Mouse (Mus musculus) heart, postnatal 0 days (tissue): ENCODE measurements around the gene Kif4.

ENCODE experiments used
- CTCF ChIP-seq: IDR thresholded peaks from 2 replicates; pipeline ENCODE4 v1.5.1; 2016; ENCODE audit warnings: antibody characterized with exemption, control low read depth, low read depth
- EP300 ChIP-seq: IDR thresholded peaks from 2 replicates; pipeline ENCODE4 v1.6.1; 2016; ENCODE audit warnings: antibody characterized with exemption, low read depth

DNA sequence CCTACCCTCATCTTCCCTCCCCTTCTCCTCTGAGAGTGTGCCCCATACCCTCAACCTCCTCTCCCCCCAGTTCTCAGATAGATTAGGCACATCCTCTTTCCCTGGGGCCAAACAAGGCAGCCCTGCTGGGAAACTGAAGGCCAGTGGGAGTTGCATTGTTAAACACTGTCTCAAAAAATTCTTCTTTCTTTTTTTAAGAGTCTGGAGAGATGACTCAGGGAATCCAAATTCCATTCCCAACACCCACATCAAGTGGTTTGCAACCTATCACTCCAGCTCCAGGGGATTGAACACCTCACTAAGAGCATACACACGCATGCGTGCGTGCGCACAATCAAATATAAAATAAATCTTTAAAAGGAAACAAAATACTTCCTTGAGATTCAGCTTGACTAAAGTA lies 71.2 kb downstream of the Kif4 start:
- TF ChIP-seq CTCF (no peak), EP300 (no peak)
